Mouse (Mus musculus) ES-E14 (cell line): ENCODE measurements around the gene Dab1.

Experiments used
- CHD2 ChIP-seq: IDR thresholded peaks from 2 replicates; pipeline ENCODE4 v1.6.1; 2014; ENCODE audit warnings: mild to moderate bottlenecking, low read depth, low read length, inconsistent platforms
- HCFC1 ChIP-seq: IDR thresholded peaks from 2 replicates; pipeline ENCODE4 v1.6.1; 2012; ENCODE audit warnings: low read length, inconsistent platforms, borderline replicate concordance; ENCODE audit not compliant: insufficient read depth
- MAFK ChIP-seq: IDR thresholded peaks from 2 replicates; pipeline ENCODE4 v1.6.1; 2014; ENCODE audit warnings: mild to moderate bottlenecking, low read depth, low read length, inconsistent platforms; ENCODE audit not compliant: insufficient read depth
- ZC3H11A ChIP-seq: IDR thresholded peaks from 2 replicates; pipeline ENCODE4 v1.6.1; 2012; ENCODE audit warnings: low read depth, mild to moderate bottlenecking, inconsistent platforms, low read length, borderline replicate concordance
- ZNF384 ChIP-seq: IDR thresholded peaks from 2 replicates; pipeline ENCODE4 v1.6.1; 2012; ENCODE audit warnings: low read depth, low read length, inconsistent platforms

DNA sequence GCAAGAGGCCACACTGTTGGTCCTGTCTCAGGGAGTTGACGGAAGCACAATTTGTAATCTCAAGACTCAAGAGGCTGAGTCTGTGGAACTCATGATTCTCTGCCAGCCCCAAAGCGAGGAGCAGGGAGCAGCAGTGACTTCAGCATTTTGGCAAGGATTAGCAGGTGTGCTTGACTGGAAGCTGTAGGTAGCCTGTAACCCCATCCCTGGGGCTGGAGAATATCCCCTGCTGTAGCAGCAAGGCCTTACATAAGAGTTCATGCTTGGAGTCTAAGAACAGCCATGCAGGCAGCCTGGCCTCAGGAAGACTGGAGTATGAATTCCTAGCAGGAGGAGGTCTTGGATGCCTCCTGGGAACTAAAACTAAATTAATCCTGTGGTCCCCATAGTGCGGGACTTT is 849.5 kb downstream of the Dab1 start:
- TF ChIP-seq ZC3H11A (no peak), ZNF384 (no peak), HCFC1 (no peak), MAFK (no peak), CHD2 (no peak)
